24 mouse cellular contexts compared by ENCODE assay signal in genomic region chr17:55721270-55721669, GRCm38 (mm10). TPM values are rescaled to one million over a fixed set of nuclear protein-coding genes. Genes with fewer than 3 reads are reported as not detected.
DNase-seq lines count a peak whose midpoint lies in the region; ATAC-seq and TF ChIP-seq lines count a peak whose summit lies in the region.
"Had no signal": no experiment of that assay in that cellular context is flagged by ENCODE, and none has a peak within 500 bp of the region (broad histone marks: within the 10 kb centered on the region; RNA-seq: fewer than 3 reads in every experiment).

No protein-coding gene starts in this region.

- DNase-seq in liver, adult 2 months (ENCODE audit: extremely low read depth, low read depth, low spot score), result peak; percentile 21
- no peak for DNase-seq in lung, postnatal 10 days
- DNase-seq in layer of hippocampus, postnatal 14 days (ENCODE audit: low spot score in 2 of 2), result no peak
- DNase-seq: adrenal gland, postnatal 10 days; B cell, adult 2 months; cerebellum, adult 11-12 months; cerebellum, adult 8-10 months; cerebellum, postnatal 10 days; cerebellum, postnatal 36 days; forebrain, postnatal 0 days; gastrocnemius, adult 2 months; gastrocnemius, postnatal 14 days; heart, postnatal 36 days had no signal

- H3K36me3 ChIP-seq in liver, adult 2 months (ENCODE audit: control insufficient read depth, insufficient read depth, low read length), result no peaks in the 10 kb centered on the region
- H3K36me3 ChIP-seq in liver, embryonic 12.5 days, result no peaks in the 10 kb centered on the region
- H3K36me3 ChIP-seq: G1E had no signal

- H3K4me1 ChIP-seq in liver, adult 2 months (ENCODE audit: control insufficient read depth, insufficient read depth, low read length), result no peaks in the 10 kb centered on the region
- H3K4me1 ChIP-seq in liver, embryonic 12.5 days, result no peaks in the 10 kb centered on the region

- H3K79me2 ChIP-seq in liver, adult 2 months (ENCODE audit: control insufficient read depth, insufficient read depth, low read length), result no peaks in the 10 kb centered on the region

- H3K27me3 ChIP-seq in liver, adult 2 months (ENCODE audit: control insufficient read depth, insufficient read depth, low read length), result no peaks in the 10 kb centered on the region
- H3K27me3 ChIP-seq in liver, embryonic 12.5 days (replicated peaks), result no peaks in the 10 kb centered on the region

- no peak overlapping the region for H3K4me2 ChIP-seq in liver, embryonic 12.5 days
- H3K4me2 ChIP-seq: heart, embryonic 11.5 days; hindbrain, embryonic 14.5 days had no signal

- no peak for TF ChIP-seq CTCF in liver, adult 2 months (IDR thresholded peaks at IDR 0.05; ENCODE audit: low read depth, low read length)

- H3K9me3 ChIP-seq in liver, embryonic 12.5 days (replicated peaks), result no peaks in the 10 kb centered on the region
- H3K9me3 ChIP-seq: G1E had no signal

- no peak overlapping the region for H3K4me3 ChIP-seq in liver, adult 2 months (ENCODE audit: insufficient read depth, low read depth, low read length)
- no peak overlapping the region for H3K4me3 ChIP-seq in liver, embryonic 12.5 days
- H3K4me3 ChIP-seq: gastrocnemius, adult 2 months had no signal

- no peak for ATAC-seq in liver, embryonic 12.5 days
- ATAC-seq in hematopoietic stem cell, adult 5-6 weeks (replicated peaks in 1 of 2; ENCODE audit: insufficient read depth in 1 of 2, low FRiP score in 2 of 2, low TSS enrichment in 1 of 2, low read depth in 1 of 2, poor library complexity in 2 of 2, severe bottlenecking in 2 of 2), result peak; percentile 72 to 89
- ATAC-seq in megakaryocyte progenitor cell, adult 5-6 weeks (replicated peaks; ENCODE audit: poor library complexity), result peak; percentile 78
- no peak for ATAC-seq in erythroid progenitor cell, adult 5-6 weeks (replicated peaks; ENCODE audit: low FRiP score, poor library complexity, severe bottlenecking)
- ATAC-seq: forebrain, embryonic 14.5 days; forebrain, postnatal 0 days; hindbrain, postnatal 0 days; inflammation-experienced regulatory T-cells, adult 6 months; Patski had no signal

- H3K9ac ChIP-seq in liver, adult 2 months (ENCODE audit: low read depth, low read length), result no peak overlapping the region
- H3K9ac ChIP-seq in liver, embryonic 12.5 days, result no peak overlapping the region
- H3K9ac ChIP-seq: forebrain, postnatal 0 days; hindbrain, embryonic 14.5 days had no signal

- no peak overlapping the region for H3K27ac ChIP-seq in liver, adult 2 months (replicated peaks; ENCODE audit: insufficient read depth, low read depth, low read length)
- no peak overlapping the region for H3K27ac ChIP-seq in liver, embryonic 12.5 days
- H3K27ac ChIP-seq: gastrocnemius, adult 2 months; hindbrain, embryonic 14.5 days; hindbrain, postnatal 0 days had no signal

- TF ChIP-seq POLR2A in liver, adult 2 months (IDR thresholded peaks at IDR 0.05; ENCODE audit: extremely low read depth, insufficient read depth, low read length), result no peak

- 71% methylated on average over 1 of the region's 1 CpGs for WGBS in liver, adult 2 months
- 56% methylated on average over 1 of the region's 1 CpGs for WGBS in liver, embryonic 12.5 days (ENCODE audit: insufficient replicate concordance)

RNA-seq across cellular contexts. Expression of gene Pot1b, which starts 8.8 kb away (rescaled TPM):
- 5.3 and 7.3 TPM in 2 replicates for total RNA-seq in liver, adult 2 months (2014; rRNA removed)
- polyA plus RNA-seq in liver, adult 2 months (2012; rRNA removed), result 0.55 and 0.62 TPM in 2 replicates
- polyA plus RNA-seq in liver, embryonic 12.5 days (2016; fragmentation: Nextera tagmentation; extraction: Ambion mirVana), result 6.0 and 7.2 TPM in 2 replicates
- 58.2 and 69.2 TPM in 2 replicates for total RNA-seq in hematopoietic stem cell, adult 5-6 weeks (2017)
- total RNA-seq in megakaryocyte progenitor cell, adult 5-6 weeks (2015), result 16.5 and 30.6 TPM in 2 replicates
- 29.8 and 38.3 TPM in 2 replicates for total RNA-seq in megakaryocyte progenitor cell, adult 5-6 weeks (2017)
- total RNA-seq in layer of hippocampus, postnatal 14 days (2021), result 1 to 10 TPM; 6.3 to 6.9 TPM
- total RNA-seq in erythroid progenitor cell, adult 5-6 weeks (2015; ENCODE audit: low replicate concordance), result 9.7 and 15.5 TPM in 2 replicates
- total RNA-seq in erythroid progenitor cell, adult 5-6 weeks (2017; ENCODE audit: low replicate concordance), result 28.2 and 28.6 TPM in 2 replicates

RNA-seq across cellular contexts. Expression of gene Adgre4, which starts 28.5 kb away (rescaled TPM):
- total RNA-seq in liver, adult 2 months (2014; rRNA removed), result 7.5 and 8.2 TPM in 2 replicates
- 1.1 and 2.4 TPM in 2 replicates for polyA plus RNA-seq in liver, adult 2 months (2012; rRNA removed)
- polyA plus RNA-seq in liver, embryonic 12.5 days (2016; fragmentation: Nextera tagmentation; extraction: Ambion mirVana), result 0.75 and 1.1 TPM in 2 replicates
- total RNA-seq in hematopoietic stem cell, adult 5-6 weeks (2017), result 1.5 and 3.2 TPM in 2 replicates
- total RNA-seq in megakaryocyte progenitor cell, adult 5-6 weeks (2015), result 0.35 and 2.3 TPM in 2 replicates
- 0.10 and 0.67 TPM in 2 replicates for total RNA-seq in megakaryocyte progenitor cell, adult 5-6 weeks (2017)
- not detected for total RNA-seq in layer of hippocampus, postnatal 14 days (2021)
- total RNA-seq in erythroid progenitor cell, adult 5-6 weeks (2015; ENCODE audit: low replicate concordance), result 1.3 and 10.1 TPM in 2 replicates
- total RNA-seq in erythroid progenitor cell, adult 5-6 weeks (2017; ENCODE audit: low replicate concordance), result 4.2 and 7.4 TPM in 2 replicates
- polyA plus RNA-seq: Patski had no signal

Comparison
In these comparisons a context has a peak if more than half of its experiments do, and no peak if none do; other contexts are left out.
1. ATAC-seq: peak in hematopoietic stem cell, adult 5-6 weeks (2 of 2) and megakaryocyte progenitor cell, adult 5-6 weeks (single experiment); none in liver, embryonic 12.5 days (single experiment) and erythroid progenitor cell, adult 5-6 weeks (single experiment).